Mouse (Mus musculus) brain, embryonic 14.5 days (tissue): ENCODE measurements around the gene Arih1. TPM values are rescaled to one million over a fixed set of nuclear protein-coding genes. Genes with fewer than 3 reads are reported as not detected.

ENCODE experiments used
- DNase-seq: peaks from one replicate; pipeline ENCODE4 v3.0.0-alpha.2; 2011; ENCODE audit warnings: low read depth
- CTCF ChIP-seq: fragments of 200-500 bp; IDR thresholded peaks from 2 replicates; pipeline ENCODE4 v1.5.1; 2012; ENCODE audit warnings: inconsistent platforms, mild to moderate bottlenecking, moderate library complexity, borderline replicate concordance; ENCODE audit not compliant: insufficient read depth, insufficient read length; ENCODE audit errors: extremely low read depth
- POLR2A ChIP-seq: fragments of 200-500 bp; IDR thresholded peaks from 2 replicates; pipeline ENCODE4 v1.6.1; 2012; ENCODE audit warnings: mild to moderate bottlenecking, inconsistent platforms, borderline replicate concordance; ENCODE audit not compliant: poor library complexity, insufficient read depth, insufficient read length, severe bottlenecking; ENCODE audit errors: extremely low read depth
- polyA plus RNA-seq: library from polyadenylated mRNA; depleted of rRNA; stranded (reverse); fragments of >200 nt; gene quantifications from 2 replicates; pipeline ENCODE4 v1.2.3, GENCODE M21; 2012

Gene Arih1
- polyA plus RNA-seq, 1 experiment = 73.7 TPM

GRCm38 (mm10) chr9:59512381-59512780 is 26.0 kb upstream of the Arih1 start:
- no peak for DNase-seq
- TF ChIP-seq CTCF (no peak), POLR2A (no peak)

GRCm38 (mm10) chr9:59508146-59508545 is 21.7 kb upstream of the Arih1 start:
- TF ChIP-seq POLR2A (no peak), CTCF (no peak)
- no peak for DNase-seq

GRCm38 (mm10) chr9:59487331-59487730 is 913 bp upstream of the Arih1 start:
- TF ChIP-seq CTCF (no peak), POLR2A (no peak)
- no peak for DNase-seq

- TF ChIP-seq POLR2A (no peak), CTCF (no peak)
- no peak for DNase-seq
Observed at GRCm38 (mm10) chr9:59486076-59486518, 321 bp downstream of the Arih1 start.

- TF ChIP-seq CTCF (0 out of 2 replicates have a peak, but pooled peaks have one; percentile 1), POLR2A (no peak)
- DNase-seq = peak; percentile 63
Observed at GRCm38 (mm10) chr9:59485511-59486075, 825 bp downstream of the Arih1 start.

- DNase-seq = no peak
- no peak for TF ChIP-seq POLR2A
- TF ChIP-seq CTCF = no peak
Observed at GRCm38 (mm10) chr9:59484760-59485159, 1.7 kb downstream of the Arih1 start.

- TF ChIP-seq POLR2A = no peak
- peak; percentile 48; the same call in 1 of the 2 replicates for TF ChIP-seq CTCF
Observed at GRCm38 (mm10) chr9:59482419-59482818, 4.0 kb downstream of the Arih1 start.

GRCm38 (mm10) chr9:59476617-59477016 is 9.8 kb downstream of the Arih1 start:
- no peak for DNase-seq
- TF ChIP-seq CTCF = no peak
- TF ChIP-seq POLR2A = no peak

More at GRCm38 (mm10) chr9:59482419-59482818, 4.0 kb downstream of the Arih1 start:
- peak; percentile 13 for DNase-seq

GRCm38 (mm10) chr9:59474838-59475237 is 11.6 kb downstream of the Arih1 start:
- TF ChIP-seq POLR2A (no peak), CTCF (no peak)
- DNase-seq = no peak

GRCm38 (mm10) chr9:59473171-59473570 is 13.2 kb downstream of the Arih1 start:
- no peak for DNase-seq
- no peak for TF ChIP-seq POLR2A
- TF ChIP-seq CTCF = no peak

- no peak for DNase-seq
- TF ChIP-seq POLR2A (no peak), CTCF (no peak)
Observed at GRCm38 (mm10) chr9:59469446-59469845, 17.0 kb downstream of the Arih1 start.

- no peak for TF ChIP-seq CTCF
- no peak for TF ChIP-seq POLR2A
- no peak for DNase-seq
Observed at GRCm38 (mm10) chr9:59464293-59464692, 22.1 kb downstream of the Arih1 start.

GRCm38 (mm10) chr9:59458997-59459510 is 27.4 kb downstream of the Arih1 start:
- DNase-seq = peak; percentile 5
- TF ChIP-seq CTCF = no peak
- no peak for TF ChIP-seq POLR2A
